Mouse (Mus musculus): ENCODE results near the gene Ppt2. TPM values are rescaled to one million over a fixed set of nuclear protein-coding genes. Genes with fewer than 3 reads are reported as not detected.

Ppt2 gene
- total RNA-seq, 2 experiments from 2014 or later = 46.8 to 55.8 TPM

- peak overlapping the region; percentile 67 for H3K4me3 ChIP-seq
- no peak for TF ChIP-seq CTCF (conservative IDR thresholded peaks at IDR 0.05)
- peak; percentile 87 to 92 for DNase-seq (ENCODE audit: low spot score in 2 of 2)
- H3K27ac ChIP-seq = peak overlapping the region; percentile 99
Measured at GRCm38 (mm10) chr17:34627093-34627942, 992 bp downstream of the Ppt2 start.

GRCm38 (mm10) chr17:34626773-34627092, 1.6 kb downstream of the Ppt2 start:
- peak overlapping the region; percentile 67 for H3K4me3 ChIP-seq
- no peak for DNase-seq (ENCODE audit: low spot score in 2 of 2)
- H3K27ac ChIP-seq = peak overlapping the region; percentile 99
- peak; percentile 71 for TF ChIP-seq CTCF (conservative IDR thresholded peaks at IDR 0.05)

GRCm38 (mm10) chr17:34626062-34626772, 2.1 kb downstream of the Ppt2 start:
- Histone ChIP-seq H3K27ac (peak overlapping the region; percentile 99), H3K4me3 (peak overlapping the region; percentile 67)
- no peak for TF ChIP-seq CTCF (conservative IDR thresholded peaks at IDR 0.05)
- DNase-seq (ENCODE audit: low spot score in 2 of 2) = no peak

- TF ChIP-seq CTCF (conservative IDR thresholded peaks at IDR 0.05) = no peak
- Histone ChIP-seq H3K27ac (no peak overlapping the region), H3K4me3 (no peak overlapping the region)
- DNase-seq (ENCODE audit: low spot score in 2 of 2) = no peak
Measured at GRCm38 (mm10) chr17:34624981-34625380, 3.3 kb downstream of the Ppt2 start.

- TF ChIP-seq CTCF (conservative IDR thresholded peaks at IDR 0.05) = peak; percentile 63
- DNase-seq (ENCODE audit: low spot score in 2 of 2) = no peak
- no peak overlapping the region for H3K4me3 ChIP-seq
- H3K27ac ChIP-seq = no peak overlapping the region
Measured at GRCm38 (mm10) chr17:34623161-34623560, 5.1 kb downstream of the Ppt2 start.

- DNase-seq (ENCODE audit: low spot score in 2 of 2) = no peak
- Histone ChIP-seq H3K27ac (no peak overlapping the region), H3K4me3 (no peak overlapping the region)
- no peak for TF ChIP-seq CTCF (conservative IDR thresholded peaks at IDR 0.05)
Measured at GRCm38 (mm10) chr17:34621006-34621405, 7.3 kb downstream of the Ppt2 start.

- no peak overlapping the region for H3K27ac ChIP-seq
- DNase-seq (ENCODE audit: low spot score in 2 of 2) = peak; percentile 72 to 80
- TF ChIP-seq CTCF (conservative IDR thresholded peaks at IDR 0.05) = peak; percentile 94; the same call in 1 of the 2 replicates
- no peak overlapping the region for H3K4me3 ChIP-seq
Measured at GRCm38 (mm10) chr17:34618999-34619398, 9.3 kb downstream of the Ppt2 start.

GRCm38 (mm10) chr17:34615871-34616270, 12.4 kb downstream of the Ppt2 start, which contains the start of gene Egfl8:
TSS of gene Egfl8 (minus strand) at chr17:34615971.
- Histone ChIP-seq H3K4me3 (no peak within 1 kb of the TSS), H3K27ac (peak within 1 kb of the TSS; percentile 58; the same call in 1 of the 2 replicates)
- no peak for DNase-seq (ENCODE audit: low spot score in 2 of 2)
- TF ChIP-seq CTCF (conservative IDR thresholded peaks at IDR 0.05) = no peak

GRCm38 (mm10) chr17:34613830-34614229, 14.5 kb downstream of the Ppt2 start:
- H3K27ac ChIP-seq = no peak overlapping the region
- no peak overlapping the region for H3K4me3 ChIP-seq

GRCm38 (mm10) chr17:34613054-34613645, 15.2 kb downstream of the Ppt2 start:
- no peak for TF ChIP-seq CTCF (conservative IDR thresholded peaks at IDR 0.05)
- no peak overlapping the region for H3K27ac ChIP-seq
- no peak for DNase-seq (ENCODE audit: low spot score in 2 of 2)

More at GRCm38 (mm10) chr17:34613830-34614229, 14.5 kb downstream of the Ppt2 start:
- no peak for DNase-seq (ENCODE audit: low spot score in 2 of 2)
- no peak for TF ChIP-seq CTCF (conservative IDR thresholded peaks at IDR 0.05)

GRCm38 (mm10) chr17:34611050-34611449, 17.3 kb downstream of the Ppt2 start:
- no peak for TF ChIP-seq CTCF (conservative IDR thresholded peaks at IDR 0.05)
- H3K27ac ChIP-seq = no peak overlapping the region

More at GRCm38 (mm10) chr17:34613054-34613645, 15.2 kb downstream of the Ppt2 start:
- H3K4me3 ChIP-seq = no peak overlapping the region

GRCm38 (mm10) chr17:34607997-34608396, 20.3 kb downstream of the Ppt2 start:
- no peak for TF ChIP-seq CTCF (conservative IDR thresholded peaks at IDR 0.05)
- H3K27ac ChIP-seq = no peak overlapping the region
- H3K4me3 ChIP-seq = no peak overlapping the region
- DNase-seq (ENCODE audit: low spot score in 2 of 2) = no peak

More at GRCm38 (mm10) chr17:34611050-34611449, 17.3 kb downstream of the Ppt2 start:
- DNase-seq (ENCODE audit: low spot score in 2 of 2) = no peak
- H3K4me3 ChIP-seq = no peak overlapping the region

All from layer of hippocampus, adult 2 months (tissue).